Comparison of ENCODE assay signal across 13 mouse cellular contexts in genomic region chr7:75568883-75569282, GRCm38 (mm10).
DNase-seq lines count a peak whose midpoint lies in the region; ATAC-seq and TF ChIP-seq lines count a peak whose summit lies in the region.
"Had no signal": no experiment of that assay in that cellular context is flagged by ENCODE, and none has a peak within 500 bp of the region (broad histone marks: within the 10 kb centered on the region; RNA-seq: fewer than 3 reads in every experiment).

No protein-coding gene starts in this region.

- H3K27me3 ChIP-seq in heart, postnatal 0 days (ENCODE audit: control insufficient read depth, insufficient read depth, low read length) = no peaks in the 10 kb centered on the region
- H3K27me3 ChIP-seq in lung, postnatal 0 days (replicated peaks; ENCODE audit: insufficient read depth, low read length) = no peaks in the 10 kb centered on the region
- no peaks in the 10 kb centered on the region for H3K27me3 ChIP-seq in CH12.LX (replicated peaks)
- H3K27me3 ChIP-seq: heart, embryonic 15.5 days had no signal

- H3K9ac ChIP-seq in heart, postnatal 0 days (replicated peaks; ENCODE audit: low read depth, low read length) = no peak overlapping the region
- H3K9ac ChIP-seq in lung, postnatal 0 days (replicated peaks; ENCODE audit: low read depth) = no peak overlapping the region
- H3K9ac ChIP-seq in CH12.LX (ENCODE audit: insufficient read depth, low read depth) = no peak overlapping the region
- H3K9ac ChIP-seq: heart, embryonic 15.5 days had no signal

- DNase-seq in heart, postnatal 0 days (ENCODE audit: low spot score) = peak; percentile 30
- DNase-seq in heart, adult 9 months (ENCODE audit: low spot score in 2 of 2) = no peak
- peak; percentile 55 for DNase-seq in lung, postnatal 0 days (ENCODE audit: low spot score)
- DNase-seq in lung, postnatal 14 days = no peak
- DNase-seq in CH12.LX (ENCODE audit: extremely low read depth) = no peak
- DNase-seq in lung, postnatal 36 days = peak; percentile 81
- DNase-seq in frontal cortex, postnatal 36 days (ENCODE audit: low spot score in 2 of 2) = no peak
- DNase-seq: adrenal gland, adult 2 months; cerebellum, postnatal 10 days; layer of hippocampus, adult 9-11 months had no signal

- H3K36me3 ChIP-seq in heart, postnatal 0 days (replicated peaks; ENCODE audit: control insufficient read depth, insufficient read depth, low read length) = no peaks in the 10 kb centered on the region; the same call in 1 of the 2 replicates
- no peaks in the 10 kb centered on the region for H3K36me3 ChIP-seq in lung, postnatal 0 days (ENCODE audit: insufficient read depth, low read length)
- peaks cover 0 to 11% of the 10 kb centered on the region in 2 experiments for H3K36me3 ChIP-seq in CH12.LX (replicated peaks in 1 of 2; ENCODE audit: control insufficient read depth in 1 of 2, insufficient read depth in 1 of 2, low read length in 1 of 2)
- H3K36me3 ChIP-seq: heart, embryonic 15.5 days had no signal

- no peak overlapping the region for H3K4me2 ChIP-seq in heart, postnatal 0 days (ENCODE audit: low read depth, low read length)
- no peak overlapping the region for H3K4me2 ChIP-seq in lung, postnatal 0 days (replicated peaks; ENCODE audit: low read depth, low read length)
- no peak overlapping the region for H3K4me2 ChIP-seq in CH12.LX (ENCODE audit: insufficient read depth, low read depth, poor library complexity, severe bottlenecking)
- H3K4me2 ChIP-seq: heart, embryonic 15.5 days had no signal

- TF ChIP-seq POLR2A in CH12.LX (IDR thresholded peaks at IDR 0.05; ENCODE audit: low read depth, low read length) = no peak

- TF ChIP-seq EP300 in heart, postnatal 0 days (IDR thresholded peaks at IDR 0.05; ENCODE audit: low read depth) = no peak
- TF ChIP-seq EP300 in lung, postnatal 0 days (IDR thresholded peaks at IDR 0.05) = no peak
- no peak for TF ChIP-seq EP300 in CH12.LX (IDR thresholded peaks at IDR 0.05; ENCODE audit: low read length)

- peaks cover 3% of the 10 kb centered on the region; the same call in 1 of the 2 replicates for H3K79me2 ChIP-seq in CH12.LX (replicated peaks; ENCODE audit: control insufficient read depth, extremely low read depth, insufficient read depth, poor library complexity, severe bottlenecking)

- H3K9me3 ChIP-seq in heart, postnatal 0 days (replicated peaks; ENCODE audit: control insufficient read depth, low read length) = no peaks in the 10 kb centered on the region
- H3K9me3 ChIP-seq in lung, postnatal 0 days (ENCODE audit: low read length) = no peaks in the 10 kb centered on the region
- no peaks in the 10 kb centered on the region for H3K9me3 ChIP-seq in CH12.LX (replicated peaks; ENCODE audit: low read length)
- H3K9me3 ChIP-seq: heart, embryonic 15.5 days; midbrain, embryonic 10.5 days had no signal

- dilution Hi-C loops in CH12.LX (cut with MboI; ENCODE audit: extremely low pct_ligation_motif_present, extremely low pct_unique_long_range_greater_than_20kb, low sequenced_read_pairs) = no loop called here

- H3K4me3 ChIP-seq in heart, postnatal 0 days (ENCODE audit: low read depth, low read length) = no peak overlapping the region
- H3K4me3 ChIP-seq in lung, postnatal 0 days (ENCODE audit: low read depth, low read length) = no peak overlapping the region
- H3K4me3 ChIP-seq in CH12.LX (replicated peaks in 1 of 3; ENCODE audit: low read depth in 2 of 3, low read length in 2 of 3, poor library complexity in 1 of 3) = no peak overlapping the region
- H3K4me3 ChIP-seq: heart, embryonic 15.5 days; midbrain, embryonic 10.5 days had no signal

- peaks cover 18% of the 10 kb centered on the region for H3K4me1 ChIP-seq in heart, postnatal 0 days (ENCODE audit: control insufficient read depth, insufficient read depth)
- peaks cover 9% of the 10 kb centered on the region; the same call in 1 of the 2 replicates for H3K4me1 ChIP-seq in lung, postnatal 0 days (ENCODE audit: insufficient read depth, low read depth, low read length)
- peaks cover 4 to 30% of the 10 kb centered on the region in 2 experiments; a peak in 2 of 4 replicates for H3K4me1 ChIP-seq in CH12.LX (ENCODE audit: control insufficient read depth in 1 of 2, insufficient read depth in 2 of 2)
- H3K4me1 ChIP-seq: midbrain, embryonic 10.5 days had no signal

- peak; percentile 50 for TF ChIP-seq CTCF in heart, postnatal 0 days (IDR thresholded peaks at IDR 0.05; ENCODE audit: low read depth)
- peak; percentile 64 for TF ChIP-seq CTCF in lung, postnatal 0 days (IDR thresholded peaks at IDR 0.05)
- peak in 1 of 2 experiments; percentile 69; a peak in 2 of 4 replicates for TF ChIP-seq CTCF in CH12.LX (conservative IDR thresholded peaks at IDR 0.05 in 1 of 2, IDR thresholded peaks at IDR 0.05 in 1 of 2; ENCODE audit: low read depth in 2 of 2, low read length in 2 of 2)

- peak; percentile 80 for TF ChIP-seq RAD21 in CH12.LX (IDR thresholded peaks at IDR 0.05; ENCODE audit: low read depth, low read length)

- no peak overlapping the region for H3K27ac ChIP-seq in heart, postnatal 0 days (ENCODE audit: low read depth)
- H3K27ac ChIP-seq in lung, postnatal 0 days (ENCODE audit: low read length) = no peak overlapping the region
- no peak overlapping the region for H3K27ac ChIP-seq in CH12.LX (ENCODE audit: insufficient read depth, low read depth)
- H3K27ac ChIP-seq: heart, embryonic 15.5 days; midbrain, embryonic 10.5 days had no signal

- in situ Hi-C loops in CH12.LX (cut with MboI; ENCODE audit: low pct_ligation_motif_present, low pct_unique_long_range_greater_than_20kb, low sequenced_read_pairs) = loop anchor here (25.0 kb wide), 1 partner anchor 432 kb away; no protein-coding TSS in a partner anchor

- no peak for ATAC-seq in heart, postnatal 0 days (ENCODE audit: insufficient read depth, low read depth)
- no peak for ATAC-seq in lung, postnatal 0 days
- ATAC-seq in erythroid progenitor cell, adult 5-6 weeks (replicated peaks; ENCODE audit: low FRiP score, poor library complexity, severe bottlenecking) = no peak

TF ChIP-seq in CH12.LX, 34 proteins besides CTCF, POLR2A, EP300 and RAD21:
- TF ChIP-seq MAX (IDR thresholded peaks at IDR 0.05; ENCODE audit: low read length) (no peak), SMC3 (IDR thresholded peaks at IDR 0.05; ENCODE audit: low read depth, low read length) (peak; percentile 67), ZKSCAN1 (IDR thresholded peaks at IDR 0.05; ENCODE audit: borderline replicate concordance, low read depth, low read length) (no peak), MAZ (IDR thresholded peaks at IDR 0.05; ENCODE audit: low read depth, low read length) (no peak), CHD2 (IDR thresholded peaks at IDR 0.05; ENCODE audit: low read length) (no peak), ZNF384 (IDR thresholded peaks at IDR 0.05; ENCODE audit: low read depth, low read length) (no peak), USF2 (conservative IDR thresholded peaks at IDR 0.05; ENCODE audit: low read depth, low read length) (no peak)

Comparison
In these comparisons a context has a peak if more than half of its experiments do, and no peak if none do; other contexts are left out.
1. DNase-seq: peak in heart, postnatal 0 days (single experiment), lung, postnatal 0 days (single experiment) and lung, postnatal 36 days (single experiment); none in heart, adult 9 months (0 of 2), lung, postnatal 14 days (single experiment), CH12.LX (single experiment) and frontal cortex, postnatal 36 days (0 of 2).